Mouse (Mus musculus) limb, embryonic 14.5 days (tissue): ENCODE results near the gene Trpc7. TPM values are rescaled to one million over a fixed set of nuclear protein-coding genes. Genes with fewer than 3 reads are reported as not detected.

ENCODE experiments used
- ATAC-seq: fragments of 200-750 bp; cut with Nextera tagmentation; 2 replicates; pipeline ENCODE4 v1.8.0; 2017; ENCODE audit warnings: low read depth, moderate number of reproducible peaks, moderate TSS enrichment; ENCODE audit not compliant: low FRiP score
- DNase-seq: peaks from one replicate; pipeline ENCODE4 v3.0.0-alpha.2; 2015; ENCODE audit warnings: low spot score
- H3K27ac ChIP-seq: fragments of 300-500 bp; sonication (generic); replicated peaks from 2 replicates; pipeline ENCODE4 v1.5.1; 2014; ENCODE audit warnings: low read depth, mild to moderate bottlenecking, low read length, moderate library complexity, mixed read lengths
- H3K27me3 ChIP-seq: fragments of 300-500 bp; sonication (generic); 2 replicates; pipeline ENCODE4 v1.6.1; 2014; ENCODE audit warnings: low read length, mixed read lengths; ENCODE audit not compliant: control insufficient read depth, insufficient read depth
- H3K36me3 ChIP-seq: fragments of 300-500 bp; sonication (generic); 2 replicates; pipeline ENCODE4 v1.6.1; 2014; ENCODE audit warnings: mild to moderate bottlenecking, low read length, moderate library complexity, mixed read lengths; ENCODE audit not compliant: control insufficient read depth, insufficient read depth
- H3K4me1 ChIP-seq: fragments of 300-500 bp; sonication (generic); 2 replicates; pipeline ENCODE4 v1.6.1; 2014; ENCODE audit warnings: antibody characterized with exemption, low read length, mixed read lengths; ENCODE audit not compliant: control insufficient read depth, insufficient read depth
- H3K4me2 ChIP-seq: fragments of 300-500 bp; sonication (generic); replicated peaks from 2 replicates; pipeline ENCODE4 v1.6.1; 2014; ENCODE audit warnings: low read depth, mild to moderate bottlenecking, low read length, moderate library complexity; ENCODE audit not compliant: severe bottlenecking
- H3K4me3 ChIP-seq: fragments of 300-500 bp; sonication (generic); replicated peaks from 2 replicates; pipeline ENCODE4 v1.5.1; 2014; ENCODE audit warnings: low read length
- H3K9ac ChIP-seq: fragments of 300-500 bp; sonication (generic); 2 replicates; pipeline ENCODE4 v1.6.1; 2014; ENCODE audit warnings: mild to moderate bottlenecking, low read depth, low read length, moderate library complexity; ENCODE audit not compliant: severe bottlenecking
- H3K9me3 ChIP-seq: fragments of 300-500 bp; sonication (generic); 2 replicates; pipeline ENCODE4 v1.6.1; 2016; ENCODE audit warnings: low read length; ENCODE audit not compliant: control insufficient read depth
- POLR2A ChIP-seq: fragments of 200-500 bp; IDR thresholded peaks from 2 replicates; pipeline ENCODE4 v1.8.0; 2012; ENCODE audit warnings: inconsistent platforms, mild to moderate bottlenecking, moderate library complexity, borderline replicate concordance; ENCODE audit not compliant: insufficient read depth, insufficient read length; ENCODE audit errors: extremely low read depth
- WGBS: fragments of 180-500 bp; shearing (Covaris S2); extraction: QIAGEN DNeasy Blood & Tissue Kit; methylation state at CpG from one replicate; pipeline ENCODE4 v1.1.7; 2014; 5-methylcytosine and 5-hydroxymethylcytosine counted together
- polyA plus RNA-seq, 2 experiments: library from polyadenylated mRNA; depleted of rRNA in 1 of 2; stranded (reverse) in 1 of 2; unstranded in 1 of 2; fragments of >200 nt; fragmentation: Nextera tagmentation in 1 of 2; extraction: Ambion mirVana in 1 of 2; gene quantifications; 2 replicates each; pipeline versions ENCODE4 v1.2.1 to v1.2.3; 2012 to 2014

Gene Trpc7
- polyA plus RNA-seq, 2 experiments = 0.05 to 0.08 TPM

- no peak for TF ChIP-seq POLR2A
- Histone ChIP-seq H3K9me3 (no peaks in the 10 kb centered on the region), H3K27me3 (no peaks in the 10 kb centered on the region; the same call in 1 of the 2 replicates), H3K27ac (no peak overlapping the region), H3K36me3 (no peaks in the 10 kb centered on the region), H3K4me1 (peaks cover 17% of the 10 kb centered on the region), H3K4me2 (peak overlapping the region; percentile 30), H3K9ac (no peak overlapping the region), H3K4me3 (no peak overlapping the region)
- DNase-seq (no peak), ATAC-seq (no peak)
- 41% methylated on average over 25 of the region's 25 CpGs for WGBS
Measured at GRCm38 (mm10) chr13:56765284-56766032, 130.3 kb downstream of the Trpc7 start.

DNA sequence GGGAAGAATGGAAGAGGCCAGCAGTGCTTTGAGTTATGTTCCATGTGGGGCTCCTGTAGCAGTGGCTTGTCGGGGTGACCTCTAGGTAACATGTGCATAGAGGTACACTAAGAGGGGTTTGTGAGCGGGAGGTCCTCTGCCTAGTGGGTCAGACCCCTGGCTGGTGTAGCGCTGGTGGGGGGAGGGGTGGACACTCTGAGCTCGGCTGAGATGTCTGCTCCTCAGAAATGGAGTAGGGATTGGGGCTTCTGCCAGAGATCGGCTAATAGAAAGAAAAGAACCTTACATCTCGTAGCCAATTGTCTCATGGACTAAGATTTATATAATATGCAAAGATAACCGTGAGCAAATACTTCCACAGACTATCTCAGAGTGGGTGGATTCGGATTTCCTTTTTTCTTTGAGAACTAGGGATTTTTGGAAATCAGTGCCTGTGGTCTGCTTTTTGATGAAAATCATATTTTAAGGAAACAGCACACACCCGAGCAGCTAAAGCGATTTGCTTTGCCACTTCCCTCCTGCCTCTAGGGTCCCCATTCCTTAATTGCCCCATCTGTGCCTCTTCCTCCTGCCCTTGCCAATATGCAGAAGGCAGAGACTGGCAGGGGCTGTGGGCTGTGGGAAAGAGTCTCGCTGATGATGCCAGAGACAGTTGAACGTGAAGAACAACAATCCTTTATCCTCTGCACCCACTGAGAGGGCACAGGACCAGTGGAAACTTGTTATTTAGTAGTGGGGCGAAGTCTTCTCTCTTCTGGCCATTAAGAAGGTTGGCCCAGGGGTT lies 133.2 kb downstream of the Trpc7 start:
- no peak overlapping the region for H3K4me3 ChIP-seq
- H3K9ac ChIP-seq = no peak overlapping the region
- no peak overlapping the region for H3K27ac ChIP-seq
- DNase-seq (no peak), ATAC-seq (no peak)
- no peak overlapping the region for H3K4me2 ChIP-seq
- peaks cover 17% of the 10 kb centered on the region for H3K4me1 ChIP-seq
- H3K27me3 ChIP-seq = no peaks in the 10 kb centered on the region; the same call in 1 of the 2 replicates
- WGBS = 33% methylated on average over 13 of the region's 13 CpGs
- H3K9me3 ChIP-seq = no peaks in the 10 kb centered on the region
- no peaks in the 10 kb centered on the region for H3K36me3 ChIP-seq
- no peak for TF ChIP-seq POLR2A

DNA sequence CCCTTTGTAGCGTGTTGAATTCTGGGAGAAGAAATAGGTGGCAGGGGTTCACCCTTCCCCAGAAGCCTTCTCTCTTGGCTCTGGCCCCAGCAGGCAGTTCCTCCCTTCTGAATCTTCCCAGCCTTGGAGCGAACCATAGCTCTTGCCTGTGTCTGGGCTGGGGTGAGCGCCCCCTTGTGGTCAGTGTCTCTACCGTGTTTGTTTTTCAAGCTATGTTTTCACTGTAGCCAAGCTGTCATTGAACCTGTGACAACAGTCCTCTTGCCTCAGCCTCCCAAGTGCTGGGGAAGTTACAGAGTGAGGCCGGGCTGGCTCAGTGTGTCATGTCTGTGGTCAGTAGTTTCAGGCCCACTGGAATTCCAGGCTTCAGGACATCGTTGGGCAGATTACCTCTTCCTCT lies 137.3 kb downstream of the Trpc7 start:
- WGBS = 37% methylated on average over 6 of the region's 6 CpGs

DNA sequence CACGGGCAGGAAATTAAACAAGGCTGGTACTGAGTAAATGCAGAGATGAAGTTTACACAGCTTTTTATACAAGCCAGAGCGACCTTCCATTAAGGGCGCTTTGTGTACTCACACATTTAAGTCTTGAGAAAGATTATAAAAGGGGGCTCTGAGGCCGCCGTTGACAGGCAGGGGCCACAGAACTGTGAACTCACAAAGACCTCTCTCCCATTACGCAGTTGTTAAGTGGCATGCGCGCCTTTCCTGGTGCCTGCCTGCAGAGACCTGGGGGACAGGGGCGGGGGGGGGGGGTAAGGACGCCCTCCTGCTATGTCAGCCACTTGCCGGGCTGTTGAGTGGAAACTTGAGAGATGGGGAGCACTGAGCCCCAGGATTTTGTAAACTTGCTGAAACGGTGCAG lies 138.6 kb downstream of the Trpc7 start:
- Histone ChIP-seq H3K9me3 (no peaks in the 10 kb centered on the region), H3K4me3 (no peak overlapping the region), H3K27me3 (peaks cover 23% of the 10 kb centered on the region), H3K27ac (no peak overlapping the region), H3K4me1 (peaks cover 18% of the 10 kb centered on the region; the same call in 1 of the 2 replicates), H3K9ac (no peak overlapping the region), H3K36me3 (no peaks in the 10 kb centered on the region), H3K4me2 (no peak overlapping the region; the same call in 1 of the 2 replicates)
- ATAC-seq (no peak), DNase-seq (no peak)
- TF ChIP-seq POLR2A = no peak
- 32% methylated on average over 12 of the region's 12 CpGs for WGBS

More for the DNA sequence above, 137.3 kb downstream of the Trpc7 start:
- peak; percentile 57 for DNase-seq
- no peak for TF ChIP-seq POLR2A
- H3K4me1 ChIP-seq = peaks cover 14% of the 10 kb centered on the region
- H3K4me2 ChIP-seq = no peak overlapping the region
- H3K36me3 ChIP-seq = no peaks in the 10 kb centered on the region
- H3K9ac ChIP-seq = no peak overlapping the region
- H3K27me3 ChIP-seq = peaks cover 10% of the 10 kb centered on the region
- no peak overlapping the region for H3K27ac ChIP-seq
- ATAC-seq = 0 out of 2 replicates have a peak, but pooled peaks have one; percentile 19
- H3K4me3 ChIP-seq = no peak overlapping the region
- no peaks in the 10 kb centered on the region for H3K9me3 ChIP-seq

DNA sequence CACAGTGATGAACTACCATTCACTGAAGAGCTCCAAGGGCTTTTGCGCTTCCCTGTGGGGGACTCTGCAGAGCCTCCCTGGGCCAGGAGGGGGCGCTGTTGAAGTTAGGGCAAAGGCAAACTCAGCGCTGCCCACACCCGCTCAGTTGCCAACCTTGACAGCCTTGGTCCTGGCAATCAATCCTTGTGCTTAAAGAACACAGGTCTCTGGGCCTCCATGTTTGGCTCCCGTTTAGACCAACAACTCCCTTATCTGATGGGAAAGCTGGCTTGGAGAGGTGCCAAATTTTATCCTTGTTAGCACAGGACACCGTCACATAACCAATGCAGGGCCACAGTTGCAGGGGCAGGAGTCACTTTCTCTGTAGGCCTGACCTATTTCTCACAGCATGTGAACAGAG lies 139.9 kb downstream of the Trpc7 start:
- Histone ChIP-seq H3K36me3 (no peaks in the 10 kb centered on the region), H3K9me3 (no peaks in the 10 kb centered on the region), H3K27ac (no peak overlapping the region), H3K4me1 (peaks cover 18% of the 10 kb centered on the region; the same call in 1 of the 2 replicates), H3K27me3 (peaks cover 37% of the 10 kb centered on the region), H3K4me3 (no peak overlapping the region), H3K4me2 (no peak overlapping the region), H3K9ac (no peak overlapping the region)
- DNase-seq = no peak
- TF ChIP-seq POLR2A = no peak
- WGBS = 70% methylated on average over 6 of the region's 6 CpGs
- no peak for ATAC-seq
